8 mouse cellular contexts compared by ENCODE assay signal in genomic region chr15:36987211-36987877, GRCm38 (mm10). TPM values are rescaled to one million over a fixed set of nuclear protein-coding genes. Genes with fewer than 3 reads are reported as not detected.
A peak's percentile ranks its signal among the peaks of the same experiment; 100 is the strongest.
DNase-seq lines count a peak whose midpoint lies in the region; ATAC-seq lines count a peak whose summit lies in the region.

No protein-coding gene starts in this region.

- no peak for DNase-seq in liver, embryonic 11.5 days (ENCODE audit: low spot score)
- no peak for DNase-seq in liver
- no peak for DNase-seq in forebrain, embryonic 10.5 days (ENCODE audit: extremely low spot score, low spot score)
- DNase-seq in lung, postnatal 25 days (ENCODE audit: low spot score) = peak; percentile 43
- no peak for DNase-seq in T-cell, adult 2 months (ENCODE audit: low spot score)
- DNase-seq in ovary, postnatal 14 days (ENCODE audit: low spot score) = no peak
- no peak for DNase-seq in embryo, embryonic 10.5 days (ENCODE audit: low spot score)

- H3K36me3 ChIP-seq in liver, embryonic 11.5 days (ENCODE audit: control insufficient read depth, insufficient read depth, low read length) = no peaks in the 10 kb centered on the region
- H3K36me3 ChIP-seq in forebrain, embryonic 10.5 days (replicated peaks) = no peaks in the 10 kb centered on the region; the same call in 1 of the 2 replicates
- H3K36me3 ChIP-seq in heart, embryonic 16.5 days (ENCODE audit: control insufficient read depth, insufficient read depth) = 0 out of 2 replicates have a peak, but pooled peaks cover 2% of the 10 kb centered on the region

- peaks cover 3% of the 10 kb centered on the region; the same call in 1 of the 2 replicates for H3K4me1 ChIP-seq in liver, embryonic 11.5 days (replicated peaks; ENCODE audit: control insufficient read depth, insufficient read depth, low read length)
- peaks cover 29% of the 10 kb centered on the region for H3K4me1 ChIP-seq in forebrain, embryonic 10.5 days
- peaks cover 57% of the 10 kb centered on the region for H3K4me1 ChIP-seq in heart, embryonic 16.5 days (ENCODE audit: control insufficient read depth, insufficient read depth, low read length)

- no peak overlapping the region for H3K9ac ChIP-seq in liver, embryonic 11.5 days (ENCODE audit: low read depth, low read length)
- peak overlapping the region; percentile 72 for H3K9ac ChIP-seq in heart, embryonic 16.5 days (ENCODE audit: low read length)

- no peak overlapping the region for H3K4me3 ChIP-seq in liver, embryonic 11.5 days (ENCODE audit: low read depth, low read length)
- H3K4me3 ChIP-seq in forebrain, embryonic 10.5 days = no peak overlapping the region
- H3K4me3 ChIP-seq in heart, embryonic 16.5 days (ENCODE audit: low read length) = peak overlapping the region; percentile 16

- H3K9me3 ChIP-seq in liver, embryonic 11.5 days (ENCODE audit: control insufficient read depth, low read length) = no peaks in the 10 kb centered on the region
- no peaks in the 10 kb centered on the region for H3K9me3 ChIP-seq in forebrain, embryonic 10.5 days
- no peaks in the 10 kb centered on the region for H3K9me3 ChIP-seq in heart, embryonic 16.5 days (replicated peaks; ENCODE audit: control insufficient read depth, low read length)

- ATAC-seq in liver, embryonic 11.5 days (replicated peaks; ENCODE audit: low FRiP score) = no peak
- ATAC-seq in heart, embryonic 16.5 days (replicated peaks; ENCODE audit: extremely low read depth, insufficient read depth, low FRiP score) = peak; percentile 87

- H3K27ac ChIP-seq in liver, embryonic 11.5 days (ENCODE audit: low read depth, low read length) = no peak overlapping the region
- H3K27ac ChIP-seq in forebrain, embryonic 10.5 days = peak overlapping the region; percentile 62
- peak overlapping the region; percentile 96 for H3K27ac ChIP-seq in heart, embryonic 16.5 days (ENCODE audit: low read length)

- 62% methylated on average over 6 of the region's 6 CpGs for WGBS in liver, embryonic 11.5 days
- 84% methylated on average over 6 of the region's 6 CpGs for WGBS in forebrain, embryonic 10.5 days
- 30% methylated on average over 6 of the region's 6 CpGs for WGBS in heart, embryonic 16.5 days

- peak overlapping the region; percentile 25 for H3K4me2 ChIP-seq in liver, embryonic 11.5 days
- peak overlapping the region; percentile 60 for H3K4me2 ChIP-seq in heart, embryonic 16.5 days (ENCODE audit: low read depth, low read length)

- no peaks in the 10 kb centered on the region for H3K27me3 ChIP-seq in liver, embryonic 11.5 days (replicated peaks; ENCODE audit: control insufficient read depth, insufficient read depth, low read length)
- no peaks in the 10 kb centered on the region for H3K27me3 ChIP-seq in forebrain, embryonic 10.5 days (ENCODE audit: poor library complexity, severe bottlenecking)
- H3K27me3 ChIP-seq in heart, embryonic 16.5 days (ENCODE audit: control insufficient read depth, insufficient read depth, low read length) = no peaks in the 10 kb centered on the region

RNA-seq across cellular contexts. Expression of gene Zfp706, which starts 20.2 kb away (rescaled TPM):
- polyA plus RNA-seq in liver, embryonic 11.5 days (2014; fragmentation: Nextera tagmentation; extraction: Ambion mirVana) = 419 and 426 TPM in 2 replicates
- 490 and 521 TPM in 2 replicates for polyA plus RNA-seq in forebrain, embryonic 10.5 days (2016; fragmentation: Nextera tagmentation; extraction: Ambion mirVana)
- 426 and 448 TPM in 2 replicates for polyA plus RNA-seq in heart, embryonic 16.5 days (2015; fragmentation: Nextera tagmentation; extraction: Ambion mirVana)
